Comparison of ENCODE assay signal across 10 mouse cellular contexts in the genomic region with DNA sequence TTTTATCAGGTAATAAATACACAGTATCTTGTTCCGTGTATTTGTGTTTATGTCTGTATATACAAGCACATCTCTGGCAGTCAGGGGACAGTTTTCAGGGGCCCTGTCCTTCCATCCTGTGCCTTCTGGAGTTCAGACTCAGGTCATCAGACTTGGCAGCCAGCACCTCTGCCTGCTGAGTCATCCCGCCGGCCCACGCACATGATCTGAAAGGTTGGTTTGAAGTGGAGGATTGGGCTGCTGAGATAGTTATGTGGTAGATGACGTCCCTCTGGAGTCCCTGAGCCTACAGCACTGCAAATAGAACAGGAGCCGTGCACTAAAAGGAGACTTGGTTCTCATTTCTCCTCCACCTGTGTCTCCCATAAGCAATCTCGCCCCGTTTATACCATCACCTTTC. TPM values are rescaled to one million over a fixed set of nuclear protein-coding genes. Genes with fewer than 3 reads are reported as not detected.
A peak's percentile ranks its signal among the peaks of the same experiment; 100 is the strongest.
DNase-seq lines count a peak whose midpoint lies in the region; ATAC-seq lines count a peak whose summit lies in the region.
"Had no signal": no experiment of that assay in that cellular context is flagged by ENCODE, and none has a peak within 500 bp of the region (broad histone marks: within the 10 kb centered on the region; RNA-seq: fewer than 3 reads in every experiment).

No protein-coding gene starts in this region.

- no peak overlapping the region for H3K4me2 ChIP-seq in forebrain, embryonic 16.5 days (ENCODE audit: low read length)

- no peaks in the 10 kb centered on the region for H3K27me3 ChIP-seq in forebrain, embryonic 16.5 days (replicated peaks; ENCODE audit: control insufficient read depth, insufficient read depth, low read length)
- H3K27me3 ChIP-seq: megakaryocyte, embryonic 14.5 days had no signal

- no peaks in the 10 kb centered on the region for H3K9me3 ChIP-seq in forebrain, embryonic 16.5 days (ENCODE audit: control insufficient read depth, low read length)
- H3K9me3 ChIP-seq: megakaryocyte, embryonic 14.5 days had no signal

- no peaks in the 10 kb centered on the region for H3K4me1 ChIP-seq in forebrain, embryonic 16.5 days (replicated peaks; ENCODE audit: control insufficient read depth, insufficient read depth, low read length)

- H3K4me3 ChIP-seq in forebrain, embryonic 16.5 days (replicated peaks; ENCODE audit: low read length) = no peak overlapping the region
- H3K4me3 ChIP-seq: megakaryocyte, embryonic 14.5 days had no signal

- peaks cover 6% of the 10 kb centered on the region for H3K36me3 ChIP-seq in forebrain, embryonic 16.5 days (ENCODE audit: control insufficient read depth, insufficient read depth)

- no peak overlapping the region for H3K27ac ChIP-seq in forebrain, embryonic 16.5 days (ENCODE audit: low read length)

- DNase-seq in cerebellum, postnatal 36 days = peak; percentile 14 to 24
- DNase-seq in cerebellum, adult 8-10 months = no peak
- peak; percentile 25 for DNase-seq in MEL-GATA-1-ER (ENCODE audit: extremely low read depth, low read depth)
- DNase-seq in gastrocnemius, postnatal 25 days = peak; percentile 39
- peak; percentile 45 for DNase-seq in kidney, postnatal 14 days
- no peak for DNase-seq in layer of hippocampus, postnatal 25 days (ENCODE audit: extremely low spot score in 1 of 2, low spot score in 1 of 2)
- DNase-seq in thymus, postnatal 25 days = no peak

- ATAC-seq in forebrain, embryonic 16.5 days = no peak

- 90% methylated on average over 8 of the region's 8 CpGs for WGBS in forebrain, embryonic 16.5 days

- H3K9ac ChIP-seq in forebrain, embryonic 16.5 days (replicated peaks; ENCODE audit: low read depth, low read length) = no peak overlapping the region

RNA-seq across cellular contexts. Expression of a gene that starts 54.8 kb away (rescaled TPM):
- total RNA-seq in gastrocnemius, postnatal 25 days (2021) = not detected
- total RNA-seq in layer of hippocampus, postnatal 25 days (2021) = 10 to 100 TPM in 1 of 2 experiments, 1 to 10 TPM in 1; 9.3 to 12.6 TPM
- 6.9 and 7.2 TPM in 2 replicates for polyA plus RNA-seq in forebrain, embryonic 16.5 days (2015; fragmentation: Nextera tagmentation; extraction: Ambion mirVana)
- polyA plus RNA-seq: erythroblast, embryonic 14.5 days had no signal

Comparison
In these comparisons a context has a peak if more than half of its experiments do, and no peak if none do; other contexts are left out.
1. DNase-seq: peak in cerebellum, postnatal 36 days (2 of 2), MEL-GATA-1-ER (single experiment), gastrocnemius, postnatal 25 days (single experiment) and kidney, postnatal 14 days (single experiment); none in cerebellum, adult 8-10 months (single experiment), layer of hippocampus, postnatal 25 days (0 of 2) and thymus, postnatal 25 days (single experiment).
2. RNA of a gene that starts 54.8 kb away (total RNA-seq): 9.3 to 12.6 TPM in layer of hippocampus, postnatal 25 days; not detected in gastrocnemius, postnatal 25 days; every median in the first group is over 4 times any median in the second.